Mouse (Mus musculus): ENCODE data around the gene Pum1. TPM values are rescaled to one million over a fixed set of nuclear protein-coding genes. Genes with fewer than 3 reads are reported as not detected.
A peak's percentile ranks its signal among the peaks of the same experiment; 100 is the strongest.
"Not testable (repeated sequence)": the region's sequence is repeated elsewhere in the genome, so short reads cannot be mapped to it uniquely, and the experiment has no call there.

The Pum1 gene
- polyA plus RNA-seq, 1 experiment from 2014 or later: 81.0 TPM

DNA sequence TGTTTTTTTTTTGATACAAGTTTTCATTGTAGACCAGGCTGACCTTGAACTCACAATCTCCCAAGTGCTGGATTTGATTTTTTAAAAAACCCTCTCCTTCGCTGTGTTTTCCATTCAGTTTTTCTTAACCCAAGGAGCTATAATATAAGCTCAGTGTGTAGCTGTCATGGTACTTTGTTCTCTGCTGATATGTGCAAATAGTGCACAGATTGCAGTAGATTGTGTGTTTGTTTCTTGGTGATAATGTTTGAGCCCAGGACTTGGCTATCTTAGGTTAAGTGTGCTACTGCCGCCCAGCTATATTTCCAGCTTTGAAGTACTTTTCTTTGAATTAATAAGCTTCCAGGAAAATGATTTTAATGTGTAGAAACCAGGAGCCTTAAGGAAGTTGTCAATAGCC, 13.6 kb downstream of the Pum1 start:
- Histone ChIP-seq H3K27me3 (ENCODE audit: insufficient read depth, poor library complexity, severe bottlenecking) (no peaks in the 10 kb centered on the region), H3K4me1 (no peaks in the 10 kb centered on the region), H3K27ac (no peak overlapping the region), H3K9me3 (no peaks in the 10 kb centered on the region), H3K4me3 (no peak overlapping the region), H3K36me3 (peaks cover 95% of the 10 kb centered on the region)
- WGBS: 81% methylated on average over 2 of the region's 2 CpGs
- no peak for DNase-seq (ENCODE audit: low spot score)

DNA sequence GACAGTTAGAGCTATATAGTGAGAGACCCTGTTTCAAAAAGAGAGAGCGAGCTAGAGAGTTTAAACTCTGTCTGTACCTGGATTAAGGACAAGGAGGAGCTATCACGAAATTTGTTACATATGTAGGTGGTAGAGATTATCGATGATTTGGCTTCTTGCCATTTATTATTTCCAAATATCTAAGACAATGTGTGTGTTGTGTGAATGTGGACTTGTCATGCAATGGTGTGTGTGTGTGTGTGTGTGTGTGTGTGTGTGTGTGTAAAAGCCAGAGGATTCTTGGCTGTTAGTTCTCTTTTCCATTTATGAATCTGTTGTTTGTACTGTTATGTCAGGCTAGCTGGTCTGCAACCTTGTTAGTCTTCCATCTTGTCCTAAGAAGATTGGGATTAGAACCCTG, 15.0 kb downstream of the Pum1 start:
- H3K4me3 ChIP-seq: no peak overlapping the region
- H3K9me3 ChIP-seq: no peaks in the 10 kb centered on the region
- no peaks in the 10 kb centered on the region for H3K4me1 ChIP-seq
- H3K36me3 ChIP-seq: peaks cover 94% of the 10 kb centered on the region
- H3K27me3 ChIP-seq (ENCODE audit: insufficient read depth, poor library complexity, severe bottlenecking): no peaks in the 10 kb centered on the region
- no peak for DNase-seq (ENCODE audit: low spot score)
- no peak overlapping the region for H3K27ac ChIP-seq
- WGBS: 97% methylated on average over 3 of the region's 3 CpGs

DNA sequence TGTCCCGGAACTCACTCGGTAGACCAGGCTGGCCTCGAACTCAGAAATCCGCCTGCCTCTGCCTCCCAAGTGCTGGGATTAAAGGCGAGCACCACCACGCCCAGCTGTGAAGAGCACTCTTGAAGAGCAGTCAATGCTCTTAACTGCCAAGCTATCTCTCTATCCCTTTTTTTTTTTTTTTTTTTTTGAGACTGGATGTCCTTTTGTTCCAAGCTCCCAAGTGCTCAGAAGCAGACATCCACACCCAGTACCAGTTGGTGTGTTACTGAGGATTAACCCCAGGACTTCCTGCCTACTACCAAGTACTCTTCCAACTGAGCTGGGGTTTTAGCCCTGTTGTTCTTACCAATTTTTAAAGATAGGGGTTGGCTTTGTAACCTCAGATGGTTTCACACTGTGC, 17.6 kb downstream of the Pum1 start:
- Histone ChIP-seq H3K4me3 (no peak overlapping the region), H3K9me3 (no peaks in the 10 kb centered on the region), H3K27ac (no peak overlapping the region), H3K4me1 (no peaks in the 10 kb centered on the region), H3K27me3 (ENCODE audit: insufficient read depth, poor library complexity, severe bottlenecking) (no peaks in the 10 kb centered on the region), H3K36me3 (peaks cover 80% of the 10 kb centered on the region)
- DNase-seq (ENCODE audit: low spot score): no peak
- WGBS: 93% methylated on average over 6 of the region's 6 CpGs

DNA sequence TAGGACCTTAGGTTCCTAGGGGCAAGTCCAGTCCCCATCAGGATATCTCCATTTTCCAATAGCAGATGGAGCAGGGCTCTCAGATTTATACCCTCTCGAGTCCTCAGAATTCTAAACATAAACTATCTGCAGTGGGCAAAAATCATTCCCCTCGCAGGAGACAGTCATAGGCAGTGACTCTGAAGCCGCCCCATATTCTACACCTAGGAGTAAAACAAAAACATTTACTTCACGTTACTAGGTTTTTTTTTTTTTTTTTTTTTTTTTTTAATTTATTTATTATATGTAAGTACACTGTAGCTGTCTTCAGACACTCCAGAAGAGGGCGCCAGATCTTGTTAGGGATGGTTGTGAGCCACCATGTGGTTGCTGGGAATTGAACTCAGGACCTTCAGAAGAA, 19.9 kb downstream of the Pum1 start:
- WGBS: 86% methylated on average over 5 of the region's 5 CpGs
- not testable (repeated sequence) for DNase-seq (ENCODE audit: low spot score); H3K4me1 ChIP-seq; H3K9me3 ChIP-seq; H3K4me3 ChIP-seq; H3K27ac ChIP-seq; H3K27me3 ChIP-seq (ENCODE audit: insufficient read depth, poor library complexity, severe bottlenecking)
- peaks cover 71% of the 10 kb centered on the region for H3K36me3 ChIP-seq

DNA sequence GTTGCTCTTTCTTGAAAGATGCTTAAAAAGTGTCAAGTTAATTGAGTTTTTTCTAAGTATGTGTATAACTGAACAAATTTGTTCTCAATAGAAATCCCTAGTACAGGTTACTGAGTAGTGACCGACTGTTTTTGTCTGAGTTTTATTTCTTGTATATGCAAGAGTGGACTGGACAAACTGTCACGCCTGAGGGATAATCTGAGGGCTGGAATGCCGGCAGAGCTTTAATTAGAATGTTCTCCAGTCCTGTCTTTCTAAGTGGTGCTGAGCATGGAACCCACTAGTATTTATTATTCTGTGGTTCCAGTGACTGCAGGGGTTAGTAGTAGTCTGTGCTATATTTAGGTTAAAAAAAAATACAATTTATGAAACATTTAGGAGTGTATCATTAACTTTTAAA, 30.8 kb downstream of the Pum1 start:
- H3K27me3 ChIP-seq (ENCODE audit: insufficient read depth, poor library complexity, severe bottlenecking): no peaks in the 10 kb centered on the region
- no peak for DNase-seq (ENCODE audit: low spot score)
- 66% methylated on average over 3 of the region's 3 CpGs for WGBS
- H3K9me3 ChIP-seq: no peaks in the 10 kb centered on the region
- peaks cover 37% of the 10 kb centered on the region for H3K36me3 ChIP-seq
- H3K4me3 ChIP-seq: no peak overlapping the region
- H3K27ac ChIP-seq: no peak overlapping the region
- H3K4me1 ChIP-seq: peaks cover 9% of the 10 kb centered on the region; the same call in 1 of the 2 replicates

DNA sequence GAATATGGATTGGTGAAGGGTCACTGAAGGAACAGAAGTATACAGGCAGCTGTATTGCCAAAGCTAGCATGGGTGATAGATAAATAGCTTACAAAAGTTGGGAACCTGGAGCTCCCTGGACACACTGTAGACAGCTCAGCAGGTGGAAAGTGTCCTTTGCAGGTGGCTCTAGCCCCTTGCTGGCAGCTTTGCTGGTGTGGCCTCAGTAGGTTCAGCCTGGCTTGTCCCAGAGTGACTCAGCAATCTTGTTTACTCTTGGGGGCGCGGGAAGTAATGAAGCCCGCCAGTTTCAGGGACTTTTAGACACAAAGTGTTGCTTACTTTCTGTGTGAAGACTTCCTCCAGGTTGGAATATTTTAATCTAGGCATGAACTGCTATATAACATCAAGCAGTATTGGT, 31.9 kb downstream of the Pum1 start:
- Histone ChIP-seq H3K27ac (no peak overlapping the region; the same call in 1 of the 2 replicates), H3K4me3 (no peak overlapping the region), H3K27me3 (ENCODE audit: insufficient read depth, poor library complexity, severe bottlenecking) (no peaks in the 10 kb centered on the region), H3K36me3 (peaks cover 33% of the 10 kb centered on the region), H3K9me3 (no peaks in the 10 kb centered on the region), H3K4me1 (peaks cover 12% of the 10 kb centered on the region; the same call in 1 of the 2 replicates)
- WGBS: 89% methylated on average over 3 of the region's 3 CpGs
- DNase-seq (ENCODE audit: low spot score): no peak

DNA sequence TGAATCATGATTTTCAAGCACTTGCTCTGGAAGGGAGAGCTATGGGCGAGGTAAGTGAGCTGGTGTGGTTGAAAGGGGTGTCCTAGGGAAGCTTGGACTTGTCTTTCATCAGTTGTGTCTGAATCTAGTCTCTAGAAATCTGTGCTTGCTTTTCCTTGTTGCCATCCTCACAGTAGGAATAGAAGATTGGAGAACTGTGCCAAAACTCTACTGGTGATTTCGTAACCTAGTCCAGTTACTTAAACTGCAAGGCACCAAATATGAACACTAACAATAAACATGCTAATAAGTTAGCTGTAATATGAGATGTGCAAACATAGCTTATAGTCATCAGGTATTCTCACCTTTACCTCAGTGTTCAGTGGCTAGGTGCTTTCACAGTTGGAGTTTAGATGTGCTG, 37.9 kb downstream of the Pum1 start:
- Histone ChIP-seq H3K9me3 (no peaks in the 10 kb centered on the region), H3K27me3 (ENCODE audit: insufficient read depth, poor library complexity, severe bottlenecking) (no peaks in the 10 kb centered on the region), H3K4me1 (peaks cover 7% of the 10 kb centered on the region; the same call in 1 of the 2 replicates), H3K36me3 (peaks cover 62% of the 10 kb centered on the region), H3K27ac (no peak overlapping the region), H3K4me3 (no peak overlapping the region)
- no peak for DNase-seq (ENCODE audit: low spot score)
- 93% methylated on average over 2 of the region's 2 CpGs for WGBS

DNA sequence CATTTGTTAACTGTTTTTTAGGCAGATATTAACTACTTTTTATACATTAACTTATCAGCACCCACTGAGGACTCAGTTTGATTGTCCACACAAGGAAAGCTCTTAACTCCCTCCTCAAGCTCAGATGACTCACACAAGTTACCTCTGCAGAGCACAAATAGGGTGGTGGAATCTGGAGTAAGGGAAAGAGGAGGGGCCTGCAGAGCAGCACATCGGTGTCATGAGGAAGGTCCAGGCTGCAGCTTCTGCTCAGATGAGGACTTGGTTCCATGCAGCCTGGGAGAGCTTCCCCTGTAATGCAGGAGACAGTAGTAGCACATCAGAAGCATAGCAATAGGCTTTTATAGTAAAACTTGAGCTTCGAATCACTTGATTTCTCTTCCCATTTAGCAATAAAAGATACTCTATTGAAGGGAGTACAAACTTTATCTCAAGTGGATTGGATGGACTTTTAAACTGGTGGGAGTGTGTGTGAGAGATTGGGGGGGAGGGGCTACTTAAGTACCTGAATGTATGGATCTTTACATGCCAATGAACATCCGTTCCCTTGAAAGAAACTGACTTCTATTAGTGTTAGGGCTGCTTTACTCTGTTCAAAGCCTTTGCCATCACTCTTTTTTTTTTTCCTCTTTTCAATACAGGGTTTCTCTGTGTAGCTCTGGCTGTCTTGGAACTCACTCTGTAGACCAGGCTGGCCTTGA, 39.9 kb downstream of the Pum1 start:
- Histone ChIP-seq H3K27me3 (ENCODE audit: insufficient read depth, poor library complexity, severe bottlenecking) (no peaks in the 10 kb centered on the region), H3K27ac (no peak overlapping the region), H3K4me1 (peaks cover 11% of the 10 kb centered on the region; the same call in 1 of the 2 replicates), H3K36me3 (peaks cover 67% of the 10 kb centered on the region), H3K4me3 (no peak overlapping the region), H3K9me3 (no peaks in the 10 kb centered on the region)
- no peak for DNase-seq (ENCODE audit: low spot score)
- WGBS: 73% methylated on average over 3 of the region's 3 CpGs

DNA sequence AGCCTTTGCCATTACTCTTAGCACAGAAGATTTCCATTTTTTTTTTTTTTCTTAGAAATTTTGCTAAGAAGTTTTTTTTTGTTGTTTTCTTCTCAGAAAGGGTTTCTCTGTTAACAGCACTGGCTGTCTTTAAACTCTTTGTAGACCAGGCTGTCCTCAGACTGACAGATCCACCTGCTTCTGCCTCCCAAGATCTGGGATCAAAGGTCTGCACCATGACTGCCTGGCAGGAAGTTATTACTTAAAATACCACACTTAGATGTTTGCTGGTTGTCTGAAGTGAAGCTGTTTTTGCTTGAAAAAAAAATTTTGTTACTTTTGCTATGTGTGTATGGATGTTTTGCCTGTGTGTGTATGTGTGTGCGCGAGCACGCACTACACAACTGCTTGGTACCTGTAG, 40.5 kb downstream of the Pum1 start:
- 98% methylated on average over 3 of the region's 3 CpGs for WGBS
- no peaks in the 10 kb centered on the region for H3K9me3 ChIP-seq
- no peak overlapping the region for H3K27ac ChIP-seq
- H3K36me3 ChIP-seq: peaks cover 68% of the 10 kb centered on the region
- no peak for DNase-seq (ENCODE audit: low spot score)
- no peaks in the 10 kb centered on the region for H3K27me3 ChIP-seq (ENCODE audit: insufficient read depth, poor library complexity, severe bottlenecking)
- no peak overlapping the region for H3K4me3 ChIP-seq
- peaks cover 15% of the 10 kb centered on the region; the same call in 1 of the 2 replicates for H3K4me1 ChIP-seq

DNA sequence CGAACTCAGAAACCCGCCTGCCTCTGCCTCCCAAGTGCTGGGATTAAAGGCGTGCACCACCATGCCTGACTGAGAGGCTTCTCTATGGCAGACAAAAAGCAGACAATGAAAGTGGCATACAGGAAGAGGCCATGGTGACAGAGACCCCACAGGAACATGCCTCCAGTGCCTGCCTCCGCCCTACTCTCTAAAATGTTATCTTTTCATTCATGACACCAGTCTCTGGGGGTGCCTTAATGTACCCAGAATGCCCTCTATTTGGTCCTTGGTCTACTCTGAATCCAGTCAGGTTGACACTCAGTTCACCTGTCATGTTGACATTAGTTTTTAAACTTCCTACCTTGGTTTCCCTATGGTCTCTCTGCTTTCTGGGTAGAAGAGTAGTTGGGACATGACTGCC, 41.5 kb downstream of the Pum1 start:
- H3K36me3 ChIP-seq: peaks cover 70% of the 10 kb centered on the region
- WGBS: 85% methylated on average over 4 of the region's 4 CpGs
- H3K4me1 ChIP-seq: peaks cover 16% of the 10 kb centered on the region; the same call in 1 of the 2 replicates
- no peaks in the 10 kb centered on the region for H3K27me3 ChIP-seq (ENCODE audit: insufficient read depth, poor library complexity, severe bottlenecking)
- DNase-seq (ENCODE audit: low spot score): no peak
- no peaks in the 10 kb centered on the region for H3K9me3 ChIP-seq
- no peak overlapping the region for H3K4me3 ChIP-seq
- H3K27ac ChIP-seq: no peak overlapping the region

DNA sequence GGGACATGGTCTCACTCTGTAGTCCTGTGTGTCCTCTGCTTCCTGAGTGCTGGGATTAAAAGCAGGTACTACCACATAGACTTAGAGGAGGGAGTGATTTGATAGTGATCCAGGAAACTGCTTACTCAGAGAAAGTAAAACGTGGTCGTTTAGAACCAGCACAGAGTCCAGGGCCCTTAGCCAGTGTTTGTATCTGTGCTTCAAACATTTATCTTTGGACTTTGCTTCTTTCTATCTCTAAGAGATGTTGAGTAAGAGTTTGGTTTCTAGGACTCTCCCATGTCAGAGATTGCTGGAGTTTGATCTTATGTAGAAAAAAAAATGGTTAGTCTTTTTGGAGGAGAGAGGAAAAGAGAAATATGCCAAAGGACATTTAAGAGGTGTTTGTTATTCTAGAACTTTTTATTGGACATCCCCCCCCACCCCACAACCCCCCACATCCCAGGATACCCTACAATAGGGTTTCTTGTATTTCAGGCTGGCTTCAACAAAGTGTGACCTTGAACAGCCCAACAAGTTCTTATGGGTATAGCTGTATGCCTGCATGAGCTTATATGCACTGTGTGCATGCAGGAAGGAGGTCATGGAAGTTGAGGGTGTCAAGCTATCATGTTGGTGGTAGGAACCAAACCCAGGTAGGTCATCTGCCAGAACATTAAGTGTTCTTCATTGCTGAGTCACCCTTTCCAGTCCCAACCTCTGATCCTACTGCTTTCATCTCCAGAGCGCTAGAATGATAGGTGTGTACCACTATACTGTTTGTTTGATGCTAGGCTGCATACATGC, 43.3 kb downstream of the Pum1 start:
- Histone ChIP-seq H3K4me1 (peaks cover 22% of the 10 kb centered on the region), H3K27ac (no peak overlapping the region), H3K4me3 (no peak overlapping the region), H3K27me3 (ENCODE audit: insufficient read depth, poor library complexity, severe bottlenecking) (no peaks in the 10 kb centered on the region), H3K9me3 (no peaks in the 10 kb centered on the region), H3K36me3 (peaks cover 53% of the 10 kb centered on the region)
- 76% methylated on average over 3 of the region's 3 CpGs for WGBS
- DNase-seq (ENCODE audit: low spot score): no peak

DNA sequence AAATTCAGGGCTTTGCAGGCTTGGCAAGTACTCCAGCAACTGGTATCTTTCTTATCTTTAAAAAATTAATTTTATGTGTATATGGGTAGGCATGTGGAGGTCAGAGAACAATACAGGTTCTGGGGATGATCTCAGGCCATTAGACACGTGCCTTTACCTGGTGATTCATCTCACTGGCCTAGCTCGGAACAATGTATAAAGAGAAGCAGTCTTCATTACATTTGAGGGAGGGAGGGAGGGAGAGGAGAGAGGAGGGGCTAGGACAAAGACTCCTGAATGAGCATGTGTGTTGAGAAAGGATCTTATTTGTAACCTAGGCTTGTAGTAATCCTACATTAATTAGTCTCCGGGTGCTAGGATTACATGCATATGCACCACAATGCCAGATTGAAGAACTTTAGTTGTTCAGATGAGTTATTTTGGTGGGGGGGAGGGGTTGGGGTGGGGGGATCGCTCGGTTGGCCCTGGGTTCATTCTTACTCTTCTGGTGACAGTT, 48.3 kb downstream of the Pum1 start:
- H3K4me1 ChIP-seq: peaks cover 54% of the 10 kb centered on the region
- WGBS: 72% methylated on average over 5 of the region's 5 CpGs
- H3K27ac ChIP-seq: peak overlapping the region; percentile 44; the same call in 1 of the 2 replicates
- no peaks in the 10 kb centered on the region for H3K9me3 ChIP-seq
- no peak overlapping the region for H3K4me3 ChIP-seq
- DNase-seq (ENCODE audit: low spot score): no peak
- peaks cover 11% of the 10 kb centered on the region; the same call in 1 of the 2 replicates for H3K36me3 ChIP-seq
- no peaks in the 10 kb centered on the region for H3K27me3 ChIP-seq (ENCODE audit: insufficient read depth, poor library complexity, severe bottlenecking)

DNA sequence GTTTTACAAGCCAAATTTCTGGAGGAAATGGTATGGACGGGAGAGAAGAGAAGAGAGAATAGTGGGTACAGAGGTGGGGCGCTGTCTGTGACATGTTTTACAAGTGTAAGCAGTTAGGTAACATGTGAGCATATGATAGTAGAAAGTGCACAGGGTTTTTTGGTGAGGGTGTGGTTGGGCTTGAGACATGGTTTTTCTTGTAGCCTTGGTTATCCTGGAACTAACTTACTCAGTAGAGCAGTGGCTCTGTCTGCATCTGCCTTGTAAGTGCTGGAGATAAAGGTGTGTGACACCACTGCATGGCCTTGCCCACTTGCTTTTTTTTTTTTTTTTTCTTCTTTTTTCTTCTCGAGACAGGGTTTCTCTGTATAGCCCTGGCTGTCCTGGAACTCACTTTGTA, 49.2 kb downstream of the Pum1 start:
- 70% methylated on average over 3 of the region's 3 CpGs for WGBS
- H3K36me3 ChIP-seq: 0 out of 2 replicates have a peak, but pooled peaks cover 4% of the 10 kb centered on the region
- no peaks in the 10 kb centered on the region for H3K9me3 ChIP-seq
- no peak overlapping the region for H3K4me3 ChIP-seq
- H3K27me3 ChIP-seq (ENCODE audit: insufficient read depth, poor library complexity, severe bottlenecking): no peaks in the 10 kb centered on the region
- DNase-seq (ENCODE audit: low spot score): peak; percentile 79
- no peak overlapping the region for H3K27ac ChIP-seq
- peaks cover 49% of the 10 kb centered on the region for H3K4me1 ChIP-seq

Data from heart, embryonic 10.5 days (tissue).